Mouse (Mus musculus) limb, embryonic 14.5 days (tissue): ENCODE data around the gene Itpk1. TPM values are rescaled to one million over a fixed set of nuclear protein-coding genes. Genes with fewer than 3 reads are reported as not detected.

Experiments used
- ATAC-seq: fragments of 200-750 bp; cut with Nextera tagmentation; 2 replicates; pipeline ENCODE4 v1.8.0; 2017; ENCODE audit warnings: low read depth, moderate number of reproducible peaks, moderate TSS enrichment; ENCODE audit not compliant: low FRiP score
- DNase-seq: peaks from one replicate; pipeline ENCODE4 v3.0.0-alpha.2; 2015; ENCODE audit warnings: low spot score
- H3K27ac ChIP-seq: fragments of 300-500 bp; sonication (generic); replicated peaks from 2 replicates; pipeline ENCODE4 v1.5.1; 2014; ENCODE audit warnings: low read depth, mild to moderate bottlenecking, low read length, moderate library complexity, mixed read lengths
- H3K27me3 ChIP-seq: fragments of 300-500 bp; sonication (generic); 2 replicates; pipeline ENCODE4 v1.6.1; 2014; ENCODE audit warnings: low read length, mixed read lengths; ENCODE audit not compliant: control insufficient read depth, insufficient read depth
- H3K36me3 ChIP-seq: fragments of 300-500 bp; sonication (generic); 2 replicates; pipeline ENCODE4 v1.6.1; 2014; ENCODE audit warnings: mild to moderate bottlenecking, low read length, moderate library complexity, mixed read lengths; ENCODE audit not compliant: control insufficient read depth, insufficient read depth
- H3K4me1 ChIP-seq: fragments of 300-500 bp; sonication (generic); 2 replicates; pipeline ENCODE4 v1.6.1; 2014; ENCODE audit warnings: antibody characterized with exemption, low read length, mixed read lengths; ENCODE audit not compliant: control insufficient read depth, insufficient read depth
- H3K4me2 ChIP-seq: fragments of 300-500 bp; sonication (generic); replicated peaks from 2 replicates; pipeline ENCODE4 v1.6.1; 2014; ENCODE audit warnings: low read depth, mild to moderate bottlenecking, low read length, moderate library complexity; ENCODE audit not compliant: severe bottlenecking
- H3K4me3 ChIP-seq: fragments of 300-500 bp; sonication (generic); replicated peaks from 2 replicates; pipeline ENCODE4 v1.5.1; 2014; ENCODE audit warnings: low read length
- H3K9ac ChIP-seq: fragments of 300-500 bp; sonication (generic); 2 replicates; pipeline ENCODE4 v1.6.1; 2014; ENCODE audit warnings: mild to moderate bottlenecking, low read depth, low read length, moderate library complexity; ENCODE audit not compliant: severe bottlenecking
- H3K9me3 ChIP-seq: fragments of 300-500 bp; sonication (generic); 2 replicates; pipeline ENCODE4 v1.6.1; 2016; ENCODE audit warnings: low read length; ENCODE audit not compliant: control insufficient read depth
- POLR2A ChIP-seq: fragments of 200-500 bp; IDR thresholded peaks from 2 replicates; pipeline ENCODE4 v1.8.0; 2012; ENCODE audit warnings: inconsistent platforms, mild to moderate bottlenecking, moderate library complexity, borderline replicate concordance; ENCODE audit not compliant: insufficient read depth, insufficient read length; ENCODE audit errors: extremely low read depth
- WGBS: fragments of 180-500 bp; shearing (Covaris S2); extraction: QIAGEN DNeasy Blood & Tissue Kit; methylation state at CpG from one replicate; pipeline ENCODE4 v1.1.7; 2014; 5-methylcytosine and 5-hydroxymethylcytosine counted together
- polyA plus RNA-seq, 2 experiments: library from polyadenylated mRNA; depleted of rRNA in 1 of 2; stranded (reverse) in 1 of 2; unstranded in 1 of 2; fragments of >200 nt; fragmentation: Nextera tagmentation in 1 of 2; extraction: Ambion mirVana in 1 of 2; gene quantifications; 2 replicates each; pipeline versions ENCODE4 v1.2.1 to v1.2.3; 2012 to 2014

The Itpk1 gene
- polyA plus RNA-seq, 2 experiments: 8.3 to 10.3 TPM

GRCm38 (mm10) chr12:102730798-102731619, 26.3 kb upstream of the Itpk1 start:
- Histone ChIP-seq H3K27ac (peak overlapping the region; percentile 86), H3K4me2 (peak overlapping the region; percentile 51), H3K36me3 (no peaks in the 10 kb centered on the region), H3K9ac (no peak overlapping the region), H3K4me1 (peaks cover 16% of the 10 kb centered on the region), H3K27me3 (no peaks in the 10 kb centered on the region), H3K9me3 (no peaks in the 10 kb centered on the region), H3K4me3 (peak overlapping the region; percentile 16; the same call in 1 of the 2 replicates)
- WGBS: 14% methylated on average over 16 of the region's 16 CpGs
- DNase-seq (peak; percentile 25), ATAC-seq (peak; percentile 64)
- 0 out of 2 replicates have a peak, but pooled peaks have one; percentile 2 for TF ChIP-seq POLR2A

- peak; percentile 94 for DNase-seq
- Histone ChIP-seq H3K27ac (peak overlapping the region; percentile 86), H3K4me2 (peak overlapping the region; percentile 51), H3K9ac (0 out of 2 replicates have a peak overlapping the region, but pooled peaks have one; percentile 4), H3K9me3 (no peaks in the 10 kb centered on the region), H3K4me1 (peaks cover 16% of the 10 kb centered on the region), H3K36me3 (no peaks in the 10 kb centered on the region), H3K27me3 (no peaks in the 10 kb centered on the region), H3K4me3 (peak overlapping the region; percentile 21)
- 31% methylated on average over 26 of the region's 26 CpGs for WGBS
- ATAC-seq: peak; percentile 98
- TF ChIP-seq POLR2A: 0 out of 2 replicates have a peak, but pooled peaks have one; percentile 13
Measured at GRCm38 (mm10) chr12:102729855-102730797, 25.4 kb upstream of the Itpk1 start.

- WGBS: 66% methylated on average over 7 of the region's 7 CpGs
- Histone ChIP-seq H3K9me3 (no peaks in the 10 kb centered on the region), H3K27ac (no peak overlapping the region), H3K9ac (no peak overlapping the region), H3K4me3 (no peak overlapping the region), H3K36me3 (no peaks in the 10 kb centered on the region), H3K4me2 (no peak overlapping the region), H3K27me3 (no peaks in the 10 kb centered on the region), H3K4me1 (peaks cover 10% of the 10 kb centered on the region)
- no peak for DNase-seq
- no peak for TF ChIP-seq POLR2A
- no peak for ATAC-seq
Measured at GRCm38 (mm10) chr12:102725761-102726175, 21.0 kb upstream of the Itpk1 start.

DNA sequence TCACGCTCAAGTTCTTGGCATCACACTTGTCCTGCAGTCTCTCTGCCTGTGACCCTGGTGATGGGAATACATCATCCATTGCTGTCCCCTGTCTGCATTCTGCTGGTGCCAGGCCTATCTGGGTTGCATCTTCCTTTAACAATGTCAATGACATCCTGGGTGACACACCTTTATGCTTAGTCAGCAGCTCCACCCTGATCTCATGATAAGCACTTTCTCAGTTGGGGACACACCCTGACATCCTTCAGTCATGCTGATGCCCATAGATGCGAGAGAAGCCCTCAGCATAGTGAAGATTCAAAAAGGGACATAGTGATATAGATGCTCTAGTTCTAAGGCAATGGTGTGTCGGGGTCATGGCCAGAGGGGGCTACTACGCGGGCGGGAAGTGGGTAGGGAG, 20.4 kb upstream of the Itpk1 start:
- Histone ChIP-seq H3K4me3 (no peak overlapping the region), H3K36me3 (no peaks in the 10 kb centered on the region), H3K4me2 (no peak overlapping the region), H3K27ac (no peak overlapping the region), H3K9me3 (no peaks in the 10 kb centered on the region), H3K4me1 (peaks cover 6% of the 10 kb centered on the region; the same call in 1 of the 2 replicates), H3K9ac (no peak overlapping the region), H3K27me3 (no peaks in the 10 kb centered on the region)
- 90% methylated on average over 6 of the region's 6 CpGs for WGBS
- TF ChIP-seq POLR2A: no peak
- no peak for ATAC-seq
- DNase-seq: no peak

GRCm38 (mm10) chr12:102723861-102724260, 19.1 kb upstream of the Itpk1 start:
- Histone ChIP-seq H3K9me3 (no peaks in the 10 kb centered on the region), H3K4me2 (no peak overlapping the region), H3K4me3 (no peak overlapping the region), H3K27me3 (no peaks in the 10 kb centered on the region), H3K27ac (no peak overlapping the region), H3K36me3 (no peaks in the 10 kb centered on the region), H3K4me1 (0 out of 2 replicates have a peak, but pooled peaks cover 5% of the 10 kb centered on the region), H3K9ac (no peak overlapping the region)
- ATAC-seq (no peak), DNase-seq (no peak)
- TF ChIP-seq POLR2A: no peak
- WGBS: 50% methylated on average over 6 of the region's 6 CpGs
